Mouse (Mus musculus): ENCODE data around the gene Trpc1. TPM values are rescaled to one million over a fixed set of nuclear protein-coding genes. Genes with fewer than 3 reads are reported as not detected.

Trpc1 gene
- total RNA-seq, 2 experiments from 2014 or later, result 2.9 to 4.1 TPM

DNA sequence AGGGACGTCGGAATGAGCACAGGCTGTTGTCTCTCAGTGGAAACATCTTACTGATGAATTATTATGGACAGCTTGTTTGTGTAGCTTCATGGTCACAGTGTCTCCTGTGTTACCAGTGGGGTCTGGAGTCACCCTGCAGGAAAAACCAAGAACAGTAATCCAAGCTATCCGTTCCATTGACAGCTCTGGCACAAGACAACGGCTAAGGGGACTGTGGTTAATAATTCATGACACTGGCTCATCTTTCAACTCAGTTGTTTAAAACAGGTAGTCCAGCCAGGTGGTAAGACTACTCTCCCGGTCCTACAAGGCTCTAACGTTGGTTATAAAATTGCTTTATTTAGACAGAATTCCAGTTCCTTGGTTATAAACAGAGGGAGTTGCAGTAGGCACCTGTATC, 53.6 kb downstream of the Trpc1 start:
- DNase-seq, result no peak

DNA sequence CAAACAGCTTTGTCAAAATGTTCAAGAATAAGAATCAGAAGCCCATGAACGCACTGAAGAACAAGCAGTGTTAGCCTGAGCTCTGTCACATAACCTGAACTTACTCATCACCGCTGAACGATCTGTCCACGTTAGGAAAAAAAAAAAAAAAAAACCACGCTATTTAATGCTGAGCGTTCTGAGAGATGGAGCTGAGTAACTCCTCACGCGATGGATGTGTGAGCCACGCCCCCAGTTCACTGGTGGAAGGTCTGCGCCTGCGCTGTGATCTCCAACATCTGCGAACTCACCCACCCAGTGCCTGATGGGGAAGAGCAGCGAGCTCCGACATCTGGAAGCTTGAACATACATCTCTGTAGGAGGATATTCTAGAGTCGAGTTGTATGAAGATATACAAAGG, 55.2 kb downstream of the Trpc1 start:
- DNase-seq, result no peak

DNA sequence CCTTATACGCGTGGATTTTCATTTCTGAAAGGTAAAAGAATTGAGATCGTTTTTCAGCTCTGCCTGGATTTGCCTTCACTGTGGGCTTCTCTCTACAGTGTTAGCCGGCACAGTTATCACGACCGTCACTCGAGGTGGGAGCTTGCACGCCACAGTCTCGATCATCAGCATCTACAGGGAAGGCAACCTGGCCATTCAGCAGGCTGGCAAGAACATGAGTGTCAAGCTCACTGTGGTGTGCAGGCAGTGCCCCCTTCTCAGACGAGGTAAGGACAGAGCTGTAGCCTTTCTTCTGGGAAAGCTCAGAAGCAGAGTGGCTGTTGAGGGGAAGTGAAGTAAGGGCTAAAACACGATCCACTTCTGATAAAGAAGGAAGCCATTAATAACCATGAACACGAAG, 55.6 kb downstream of the Trpc1 start:
- no peak for DNase-seq

DNA sequence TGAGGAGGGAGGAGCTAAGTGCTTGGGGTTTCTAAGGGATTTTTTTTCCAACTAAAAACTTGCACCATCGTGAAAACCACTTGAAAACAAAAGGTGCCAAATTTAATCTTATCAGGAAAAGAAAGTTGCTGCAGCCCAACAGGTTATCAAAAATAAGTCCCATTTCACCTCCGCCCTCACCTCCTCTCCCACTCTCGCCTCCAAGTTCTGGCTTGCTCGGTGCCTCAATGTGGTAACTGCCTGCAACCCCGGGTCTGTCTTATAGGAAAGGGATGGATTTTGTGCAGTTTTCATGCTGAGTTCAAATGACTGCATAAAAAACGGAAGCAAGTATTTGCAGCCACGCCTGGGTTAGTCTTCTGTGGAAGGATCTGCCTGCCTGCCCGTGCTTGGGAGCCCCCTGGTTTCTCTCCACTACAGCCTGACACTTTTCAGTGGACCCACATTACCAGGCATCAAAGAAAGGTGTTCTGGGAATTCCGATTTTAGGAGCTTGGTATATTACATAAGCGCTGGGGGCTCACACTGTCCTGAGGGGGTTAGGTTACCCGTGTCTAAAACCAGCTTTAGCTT, 56.6 kb downstream of the Trpc1 start:
- DNase-seq, result no peak

DNA sequence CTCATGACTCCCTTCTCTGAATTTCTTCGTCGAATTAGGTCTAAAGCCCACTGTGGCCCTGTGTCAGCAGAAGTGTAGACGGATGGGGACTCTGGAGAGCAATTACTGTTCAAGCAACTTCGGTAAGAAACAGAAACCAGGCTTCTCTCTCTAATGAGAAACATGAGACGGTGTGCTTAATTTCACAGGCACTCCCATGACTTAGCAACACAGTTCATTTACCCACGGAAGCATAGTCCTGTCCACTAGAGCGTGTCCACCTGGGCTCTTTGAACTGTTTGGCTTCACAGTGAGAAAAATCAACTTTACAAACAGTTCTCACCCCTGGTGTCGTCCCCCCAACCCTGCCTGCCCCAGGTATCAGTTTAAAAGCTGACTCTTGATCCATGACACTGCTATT, 57.4 kb downstream of the Trpc1 start:
- no peak for DNase-seq

DNA sequence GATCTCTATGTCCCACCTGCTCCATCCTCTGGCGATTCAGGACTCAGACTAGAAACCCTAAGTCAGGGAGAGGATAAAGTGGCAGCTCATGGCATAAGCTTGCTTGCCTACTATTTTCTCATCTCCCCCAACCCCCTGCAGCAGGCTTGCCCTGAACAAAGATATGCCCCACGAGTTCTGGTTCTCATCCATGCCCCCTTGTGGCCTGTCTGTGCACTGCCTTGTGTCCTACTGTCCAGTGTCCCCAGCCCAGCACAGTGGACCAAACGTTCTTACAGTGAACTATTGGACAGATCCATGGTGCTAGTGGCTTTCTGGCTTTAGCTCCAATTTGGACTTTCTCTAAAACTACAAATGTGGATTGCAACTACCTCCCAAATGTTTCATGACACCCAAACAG, 62.1 kb downstream of the Trpc1 start:
- peak; percentile 46 to 60 for DNase-seq

DNA sequence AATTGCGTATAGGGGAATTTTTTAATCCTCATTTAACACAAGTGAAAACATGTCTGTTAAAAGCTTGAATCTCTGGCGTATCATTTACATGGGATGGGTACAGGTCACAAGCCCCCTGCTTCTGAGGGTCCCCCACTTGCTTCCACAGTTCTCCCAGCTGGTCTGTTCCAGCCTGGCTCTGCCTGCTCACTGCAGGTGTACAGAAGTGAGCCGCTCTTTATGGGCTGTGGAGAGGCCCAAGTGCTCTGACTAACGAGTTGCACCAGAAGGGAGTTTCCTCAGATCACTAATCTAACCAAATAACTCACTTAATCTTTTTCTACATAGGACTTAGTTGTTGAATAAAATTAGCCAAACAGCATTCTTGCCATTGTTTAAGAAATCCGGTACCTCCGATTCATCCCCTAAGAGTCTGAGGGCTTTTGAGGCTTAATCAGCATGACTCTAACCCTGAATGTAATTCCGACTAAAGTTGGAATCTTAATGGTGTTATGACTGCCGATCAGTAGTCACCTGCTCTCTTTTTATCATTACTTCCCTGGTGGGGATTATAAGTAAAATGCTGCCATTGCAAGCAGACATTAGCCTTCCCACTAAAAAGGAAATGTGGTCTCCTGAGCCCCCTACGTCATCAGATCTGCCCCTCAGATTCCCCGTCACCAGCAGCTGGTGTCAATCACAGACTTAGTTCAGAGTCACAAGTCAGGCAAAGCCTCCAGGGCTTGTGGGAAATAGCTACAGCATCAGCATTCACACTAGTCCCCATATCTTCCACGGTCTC, 64.3 kb downstream of the Trpc1 start:
- DNase-seq, result no peak

DNA sequence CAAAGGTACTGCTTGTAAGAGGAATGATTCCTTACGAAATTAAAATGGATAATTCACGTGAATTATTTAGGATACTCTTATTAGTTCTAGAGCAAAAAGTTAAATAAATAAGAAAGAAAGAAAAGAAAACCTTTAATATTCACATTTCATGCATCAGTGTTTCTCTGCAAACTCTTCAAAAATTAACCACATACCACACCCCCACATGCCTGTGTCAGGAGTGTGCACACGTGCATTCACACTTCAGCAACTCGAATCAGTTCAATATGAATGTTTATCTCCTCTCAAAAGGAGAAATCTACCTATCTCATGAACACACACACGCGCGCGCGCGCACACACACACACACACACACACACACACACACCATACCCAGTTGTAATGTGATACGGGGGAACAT, 69.5 kb downstream of the Trpc1 start:
- DNase-seq, result no peak

DNA sequence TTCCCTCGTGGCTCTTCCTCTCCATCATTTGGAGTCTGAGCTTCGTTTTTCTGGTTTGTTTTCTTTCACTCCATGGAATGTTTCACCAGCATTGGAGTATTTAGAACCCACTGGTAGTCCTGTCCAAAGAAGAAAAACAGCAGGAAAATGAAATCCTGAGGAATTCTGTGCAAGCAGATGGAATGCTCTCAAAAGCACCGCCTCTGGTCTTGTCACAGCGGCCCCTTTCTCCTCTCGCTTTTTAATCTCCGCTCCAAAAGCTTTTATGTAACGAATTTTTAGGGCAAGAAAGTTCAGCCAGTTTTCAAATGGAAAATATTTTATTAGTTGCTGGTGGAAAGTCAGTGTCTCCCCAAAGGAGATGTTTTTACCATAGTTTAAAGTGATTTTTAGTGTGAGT, 70.2 kb downstream of the Trpc1 start:
- no peak for DNase-seq

DNA sequence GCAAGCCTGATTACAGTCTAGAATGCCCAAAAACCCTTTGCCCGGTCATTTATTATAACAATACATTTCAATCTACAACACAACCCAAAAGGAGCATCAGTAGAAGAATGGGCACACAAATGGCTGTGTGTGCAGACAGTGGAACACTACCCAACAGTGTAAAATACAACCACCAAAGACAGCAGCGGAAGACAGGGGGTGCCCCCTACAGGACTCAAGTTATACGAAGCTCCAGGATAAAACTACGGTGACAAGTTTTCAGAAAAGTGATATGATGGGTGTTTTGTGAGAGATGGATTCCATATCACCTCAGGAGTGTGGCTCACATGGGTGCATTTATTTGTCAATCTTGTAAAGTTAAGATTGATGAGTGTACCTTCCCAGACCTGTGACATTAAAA, 74.2 kb downstream of the Trpc1 start:
- no peak for DNase-seq

DNA sequence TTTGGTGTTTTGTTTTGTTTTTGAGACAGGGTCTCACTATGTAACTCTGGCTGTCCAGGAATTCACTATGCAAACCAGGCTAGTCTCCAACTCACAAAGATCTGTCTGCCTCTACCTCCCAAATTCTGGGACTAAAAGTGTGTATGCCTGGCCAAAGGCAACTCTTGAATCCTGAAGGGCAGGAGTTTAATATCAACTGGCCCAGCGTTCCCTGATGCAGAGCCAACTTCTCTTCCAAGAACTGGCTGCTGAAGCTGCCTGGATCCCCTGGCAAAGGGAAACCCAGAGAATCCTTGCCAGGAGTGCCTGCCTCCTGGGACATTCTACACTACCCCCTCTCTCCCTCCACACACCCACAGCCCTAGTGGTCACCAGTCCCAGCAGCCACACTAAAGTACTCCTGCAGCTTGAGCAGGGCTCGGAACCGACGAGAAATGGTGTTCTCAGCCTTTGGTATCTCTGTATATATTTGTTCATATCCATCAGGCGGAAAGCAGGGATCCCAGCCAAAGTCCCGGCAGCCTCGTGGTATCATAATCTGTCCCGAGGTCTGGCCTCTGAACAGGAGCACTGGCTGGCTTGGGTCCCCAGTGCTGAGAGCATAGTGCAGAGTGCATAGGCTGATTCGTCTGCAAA, 75.0 kb downstream of the Trpc1 start:
- DNase-seq, result peak; percentile 21 to 53

DNA sequence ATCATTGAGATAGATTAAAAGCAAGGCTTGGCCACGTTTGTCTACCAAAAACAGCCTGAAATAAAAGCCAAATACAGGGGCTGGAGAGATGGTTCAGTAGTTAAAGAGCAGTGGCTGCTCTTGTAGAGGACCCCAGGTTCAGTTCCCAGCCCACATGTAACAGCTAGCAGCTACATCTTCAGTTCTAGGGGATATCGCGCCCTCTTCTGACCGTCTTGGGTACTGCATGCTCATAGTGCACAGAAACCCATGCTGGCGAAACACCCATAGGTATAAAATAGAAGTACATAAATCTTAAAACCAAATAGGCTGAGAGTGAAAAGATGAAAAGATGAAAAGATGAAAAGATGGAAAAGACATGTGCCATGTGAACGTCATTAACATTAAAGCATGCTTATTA, 77.4 kb downstream of the Trpc1 start:
- no peak for DNase-seq

DNA sequence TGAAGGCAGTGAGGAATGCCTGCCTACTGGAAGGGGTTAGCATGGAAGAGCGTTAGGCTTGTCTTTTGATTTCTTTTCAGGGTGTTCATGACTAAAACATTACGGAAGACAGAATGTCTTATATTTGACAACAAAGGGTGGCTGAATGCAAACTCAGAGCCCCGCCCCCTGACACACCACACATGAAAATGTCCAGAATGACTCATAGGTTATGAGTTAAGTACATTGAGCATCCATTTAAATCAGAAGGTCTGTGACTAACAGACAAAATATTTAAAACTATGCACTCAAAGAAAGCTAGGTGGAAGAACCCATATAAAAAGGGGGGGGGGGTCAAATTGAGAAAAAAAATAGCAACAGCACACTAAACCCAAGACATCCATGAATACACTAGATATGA, 77.8 kb downstream of the Trpc1 start:
- no peak for DNase-seq

DNA sequence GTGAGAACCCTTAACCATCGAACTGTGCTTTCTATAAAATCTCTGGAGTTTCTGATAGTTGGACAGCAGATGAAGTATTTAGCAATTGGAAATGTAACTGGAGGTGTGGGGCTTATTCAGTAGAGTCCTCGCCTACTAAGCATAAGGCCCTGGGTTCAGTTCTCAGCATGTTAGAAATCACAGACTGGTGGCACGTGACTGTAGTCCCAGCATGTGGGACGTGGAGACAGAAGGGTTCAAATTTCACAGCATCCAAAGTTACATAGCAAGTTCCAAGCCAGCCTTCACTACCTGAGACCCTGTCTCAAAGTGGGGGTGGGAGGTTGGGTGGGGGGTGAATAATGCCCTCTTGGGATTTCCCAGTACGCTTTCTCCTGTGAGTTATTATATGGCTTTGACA, 81.9 kb downstream of the Trpc1 start:
- no peak for DNase-seq

DNA sequence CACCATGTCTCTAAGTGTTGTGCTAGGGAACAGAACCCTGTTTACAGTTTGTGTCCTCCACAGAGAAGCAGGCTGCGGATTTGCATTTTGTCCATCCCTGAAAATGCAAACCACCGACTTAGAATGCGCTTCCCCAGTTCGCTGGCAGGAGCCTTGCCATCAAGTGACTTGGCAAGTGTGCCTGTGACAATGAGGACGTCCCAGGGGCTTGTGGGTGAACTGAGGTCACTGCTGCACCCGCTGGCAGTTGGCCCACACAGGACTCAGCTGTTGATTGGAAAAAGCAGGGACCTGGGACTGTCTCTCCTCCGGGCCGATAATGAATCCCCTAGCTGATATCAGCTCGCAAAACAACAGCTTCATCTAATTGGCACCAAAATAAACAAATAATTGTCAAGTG, 82.3 kb downstream of the Trpc1 start:
- peak; percentile 36 to 62 for DNase-seq

DNA sequence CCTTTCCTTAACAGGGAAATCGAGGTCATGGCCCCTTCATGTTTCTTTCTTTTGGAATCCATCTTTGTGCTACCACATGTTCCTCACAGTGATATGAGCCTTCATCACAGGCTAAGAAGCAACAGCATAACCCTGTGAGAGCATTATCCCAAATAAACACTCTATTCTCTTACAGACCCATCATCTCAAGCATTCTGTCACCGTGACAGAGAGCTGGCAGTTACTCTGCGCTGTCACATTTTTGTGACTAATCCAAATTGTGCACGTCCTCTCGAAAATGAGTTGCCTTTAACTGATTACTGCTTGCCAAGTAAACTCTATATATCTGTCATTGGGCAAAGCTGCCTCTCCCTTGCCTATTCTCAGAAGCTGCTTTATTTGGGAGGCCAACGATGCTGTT, 84.3 kb downstream of the Trpc1 start:
- DNase-seq, result no peak

DNA sequence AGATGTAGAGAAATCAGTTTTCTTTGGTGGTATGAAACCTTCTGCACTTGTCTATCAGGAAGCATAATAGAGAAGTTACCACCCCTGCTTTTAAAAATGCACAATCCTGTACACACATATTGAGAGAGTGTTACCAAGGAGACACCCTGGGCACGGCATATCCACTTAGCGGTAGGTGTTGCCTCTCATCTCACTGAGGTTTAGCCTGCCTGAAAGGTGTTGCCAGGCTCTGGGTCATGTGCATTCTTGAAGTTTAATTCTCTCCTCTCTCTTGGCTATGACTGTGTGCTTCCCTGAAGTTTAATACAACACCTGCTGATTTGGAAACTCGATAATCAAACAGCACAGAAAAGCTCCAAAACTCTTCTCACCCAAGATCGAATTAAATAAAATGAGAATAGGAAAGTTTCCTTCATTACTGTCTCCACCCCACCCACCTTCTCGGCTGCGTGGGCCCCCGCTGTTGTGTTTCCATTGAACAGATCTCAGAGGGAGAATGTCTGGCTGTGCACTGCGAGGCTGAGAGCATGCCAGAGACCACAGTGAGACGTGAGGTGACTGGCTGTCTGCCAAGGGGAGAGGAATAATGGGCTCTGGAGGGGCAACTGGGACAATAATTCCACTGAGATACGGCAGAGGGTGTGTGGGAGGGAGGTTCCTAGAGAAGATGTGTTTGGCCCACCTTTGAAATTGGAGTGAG, 85.7 kb downstream of the Trpc1 start:
- no peak for DNase-seq

DNA sequence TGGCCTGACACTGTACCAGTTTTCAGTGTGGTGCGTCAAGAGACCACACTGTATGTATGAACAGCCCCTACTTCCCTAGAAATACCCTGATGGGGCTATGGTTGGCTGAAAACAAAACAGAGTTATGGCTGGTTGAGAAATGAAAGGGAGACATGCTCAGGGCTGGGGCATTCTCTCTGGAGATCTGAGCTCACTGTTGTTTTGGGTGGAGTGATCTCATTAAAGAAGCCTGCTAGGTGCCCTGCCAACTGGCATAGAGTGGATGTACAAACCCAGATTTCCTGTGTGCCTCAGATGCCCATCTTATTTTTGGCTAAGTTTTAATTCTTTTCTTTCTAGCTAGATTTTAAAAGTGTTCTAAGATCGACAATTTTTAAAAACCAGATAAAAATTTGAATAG, 92.2 kb downstream of the Trpc1 start:
- no peak for DNase-seq

Other genes with a start within 250 kb of the Trpc1 start
- 10 to 100 TPM; 54.8 to 57.3 TPM for gene U2surp, start 238.4 kb downstream of the Trpc1 start, total RNA-seq (2021)
- 1 to 10 TPM; 6.1 to 6.9 TPM for gene Paqr9, start 190.7 kb downstream of the Trpc1 start, total RNA-seq (2021)
- 1 to 10 TPM; 5.8 to 6.1 TPM for gene Pcolce2, start 112.8 kb downstream of the Trpc1 start, total RNA-seq (2021)
- gene Pls1, start 94.9 kb upstream of the Trpc1 start, total RNA-seq (2021), result 10 to 100 TPM in 1 of 2 experiments, 1 to 10 TPM in 1; 3.9 to 10.0 TPM
- gene Atr, start 107.2 kb upstream of the Trpc1 start, total RNA-seq (2021), result 10 to 100 TPM; 15.6 to 16.0 TPM
- gene Xrn1, start 204.4 kb upstream of the Trpc1 start, total RNA-seq (2021), result 10 to 100 TPM; 22.8 to 24.0 TPM